Mouse (Mus musculus) brain, adult 10 weeks (tissue): ENCODE measurements around the gene Pzp. TPM values are rescaled to one million over a fixed set of nuclear protein-coding genes. Genes with fewer than 3 reads are reported as not detected.

Source experiments
- polyA plus RNA-seq: library from polyadenylated mRNA; stranded (reverse); fragments of 350-450 nt; fragmentation: Illumina TruSeq; extraction: RNeasy Lipid Tissue Mini Kit (QIAGEN cat#74804); gene quantifications from one replicate; pipeline ENCODE4 v1.2.3, GENCODE M21; 2015; ENCODE audit warnings: low read depth, low replicate concordance

The Pzp gene
- 0.54 TPM for polyA plus RNA-seq

DNA sequence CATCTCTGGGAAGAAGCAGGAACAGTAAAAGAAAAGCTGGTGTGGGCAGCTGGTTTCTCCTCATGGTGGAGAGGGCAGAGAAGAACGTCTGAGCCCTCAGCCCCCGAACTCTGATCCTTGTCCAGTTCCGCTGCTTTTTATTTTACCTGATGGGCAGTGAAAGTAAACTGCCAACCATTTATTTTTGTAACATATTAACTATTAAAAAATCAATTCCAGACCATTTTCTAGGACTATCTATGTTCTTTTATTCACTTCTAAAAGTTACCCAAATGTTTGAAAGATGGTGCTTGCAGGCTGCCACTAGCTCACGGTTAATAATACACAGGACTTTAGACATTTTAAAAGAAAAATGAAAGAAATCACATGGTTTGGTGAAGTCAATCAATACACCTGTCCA lies at the start of gene Pzp:
Gene Pzp, minus strand, starts transcription at position 120 of the 400 bp plus-strand sequence.

DNA sequence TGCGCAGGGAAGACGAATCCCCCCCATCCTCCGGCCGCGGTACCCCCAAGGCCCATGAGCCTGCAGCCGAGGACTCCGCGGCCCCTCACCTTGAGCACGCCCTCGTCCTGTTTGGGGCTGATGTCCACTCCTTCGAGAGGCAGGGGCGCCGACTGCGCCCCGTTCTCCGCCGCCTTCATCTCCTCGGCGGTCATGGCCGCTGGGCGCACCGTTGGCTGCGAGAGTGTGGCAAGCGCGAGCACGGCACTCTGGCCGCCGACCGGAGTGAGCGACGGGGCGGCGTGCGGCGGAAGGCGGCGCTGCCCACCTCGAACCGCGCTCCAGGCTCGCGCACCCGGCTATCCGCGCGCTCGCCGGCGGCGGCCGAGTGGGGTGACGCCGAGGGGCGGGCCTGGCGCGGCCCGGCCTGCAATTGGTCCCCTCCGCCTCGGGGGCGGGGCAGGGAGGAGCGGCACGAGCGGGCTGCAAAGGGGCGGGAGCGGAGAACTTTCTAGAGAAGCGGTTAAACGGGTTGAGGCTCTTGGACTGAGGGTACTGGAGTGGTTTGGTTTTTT lies 88.1 kb downstream of the Pzp start, which contains the start of gene Fkbp4:
Gene Fkbp4, minus strand, starts transcription at position 361 of the 554 bp plus-strand sequence.

Other genes starting within 250 kb of the Pzp start
- gene Tead4, start 225.9 kb downstream of the Pzp start, polyA plus RNA-seq: 0.42 TPM
- gene Tulp3, start 170.9 kb downstream of the Pzp start, polyA plus RNA-seq: 17.5 TPM
- 23.5 TPM for gene Rhno1, start 163.8 kb downstream of the Pzp start, polyA plus RNA-seq
- 1.3 TPM for gene Foxm1, start 163.8 kb downstream of the Pzp start, polyA plus RNA-seq
- gene Tex52, start 151.3 kb downstream of the Pzp start, polyA plus RNA-seq: 2.7 TPM
- not detected for gene Gm44596, start 151.2 kb downstream of the Pzp start, polyA plus RNA-seq
- 29.4 TPM for gene Nrip2, start 127.4 kb downstream of the Pzp start, polyA plus RNA-seq
- 31.2 TPM for gene Itfg2, start 101.8 kb downstream of the Pzp start, polyA plus RNA-seq
- 150 TPM for gene Fkbp4, start 88.0 kb downstream of the Pzp start, polyA plus RNA-seq
- gene A2ml1, start 54.9 kb upstream of the Pzp start, polyA plus RNA-seq: 32.5 TPM
- gene Klrb1a, start 96.8 kb upstream of the Pzp start, polyA plus RNA-seq: not detected
- gene Clec2h, start 135.7 kb upstream of the Pzp start, polyA plus RNA-seq: not detected
- not detected for gene Klrb1, start 196.3 kb upstream of the Pzp start, polyA plus RNA-seq